Mouse (Mus musculus) neural tube, embryonic 12.5 days (tissue): ENCODE measurements around the gene Htra3. TPM values are rescaled to one million over a fixed set of nuclear protein-coding genes. Genes with fewer than 3 reads are reported as not detected.
A peak's percentile ranks its signal among the peaks of the same experiment; 100 is the strongest.

Experiments used
- ATAC-seq: fragments of 200-750 bp; cut with Nextera tagmentation; 2 replicates; pipeline ENCODE4 v1.8.0; 2017; ENCODE audit warnings: low read depth, mild to moderate bottlenecking, moderate TSS enrichment, moderate library complexity; ENCODE audit not compliant: low FRiP score
- H3K27ac ChIP-seq: fragments of 300-500 bp; sonication (generic); 2 replicates; pipeline ENCODE4 v1.5.1; 2016
- H3K27me3 ChIP-seq: fragments of 300-500 bp; sonication (generic); replicated peaks from 2 replicates; pipeline ENCODE4 v1.6.1; 2016; ENCODE audit warnings: mild to moderate bottlenecking
- H3K36me3 ChIP-seq: fragments of 300-500 bp; sonication (generic); 2 replicates; pipeline ENCODE4 v1.6.1; 2016; ENCODE audit warnings: mild to moderate bottlenecking
- H3K4me1 ChIP-seq: fragments of 300-500 bp; sonication (generic); 2 replicates; pipeline ENCODE4 v1.6.1; 2016
- H3K4me2 ChIP-seq: fragments of 300-500 bp; sonication (generic); replicated peaks from 2 replicates; pipeline ENCODE4 v1.6.1; 2016; ENCODE audit warnings: mild to moderate bottlenecking
- H3K4me3 ChIP-seq: fragments of 300-500 bp; sonication (generic); 2 replicates; pipeline ENCODE4 v1.5.1; 2016
- H3K9ac ChIP-seq: fragments of 300-500 bp; sonication (generic); 2 replicates; pipeline ENCODE4 v1.6.1; 2016; ENCODE audit warnings: mild to moderate bottlenecking
- H3K9me3 ChIP-seq: fragments of 300-500 bp; sonication (generic); 2 replicates; pipeline ENCODE4 v1.6.1; 2016; ENCODE audit warnings: mild to moderate bottlenecking
- WGBS: fragments of 180-500 bp; shearing (Covaris S2); methylation state at CpG from one replicate; pipeline ENCODE4 v1.1.7; 2016; 5-methylcytosine and 5-hydroxymethylcytosine counted together
- polyA plus RNA-seq: library from polyadenylated mRNA; unstranded; fragments of >200 nt; fragmentation: Nextera tagmentation; extraction: Ambion mirVana; gene quantifications from 2 replicates; pipeline ENCODE4 v1.2.1, GENCODE M21; 2016

Gene Htra3
- polyA plus RNA-seq, 1 experiment from 2014 or later, result 9.5 TPM

DNA sequence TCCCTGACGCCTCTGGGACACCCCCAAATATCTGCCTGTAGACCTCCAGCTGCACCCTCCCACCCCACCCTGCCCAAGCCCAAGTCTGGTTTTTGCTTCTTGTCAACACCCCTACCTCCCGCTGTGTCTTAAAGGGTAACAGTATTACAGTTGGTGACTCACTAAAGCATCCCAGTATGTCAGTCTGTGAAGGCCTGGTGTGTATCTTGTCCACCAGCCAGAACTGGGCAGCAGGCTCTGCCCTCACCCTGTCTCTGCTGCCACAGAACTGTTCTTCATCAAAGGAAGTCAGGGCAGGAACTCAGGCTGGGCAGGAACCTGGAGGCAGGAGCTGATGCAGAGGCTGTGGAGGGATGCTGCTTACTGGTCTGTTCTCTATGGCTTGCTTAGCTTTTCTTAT, 53.2 kb downstream of the Htra3 start:
- ATAC-seq, result no peak
- H3K4me3 ChIP-seq, result no peak overlapping the region
- 100% methylated on average over 2 of the region's 2 CpGs for WGBS

GRCm38 (mm10) chr5:35624751-35625239, 54.8 kb downstream of the Htra3 start:
- H3K27me3 ChIP-seq, result no peaks in the 10 kb centered on the region
- no peaks in the 10 kb centered on the region for H3K36me3 ChIP-seq
- 75% methylated on average over 4 of the region's 4 CpGs for WGBS
- H3K4me2 ChIP-seq, result no peak overlapping the region
- H3K9me3 ChIP-seq, result no peaks in the 10 kb centered on the region
- H3K4me1 ChIP-seq, result peaks cover 8% of the 10 kb centered on the region; the same call in 1 of the 2 replicates
- no peak overlapping the region for H3K27ac ChIP-seq
- H3K4me3 ChIP-seq, result no peak overlapping the region
- ATAC-seq, result no peak
- H3K9ac ChIP-seq, result no peak overlapping the region

More for the DNA sequence above, 53.2 kb downstream of the Htra3 start:
- H3K27me3 ChIP-seq, result no peaks in the 10 kb centered on the region
- peaks cover under 1% of the 10 kb centered on the region; the same call in 1 of the 2 replicates for H3K4me1 ChIP-seq
- H3K36me3 ChIP-seq, result no peaks in the 10 kb centered on the region
- H3K9ac ChIP-seq, result no peak overlapping the region
- no peak overlapping the region for H3K27ac ChIP-seq
- H3K4me2 ChIP-seq, result no peak overlapping the region
- no peaks in the 10 kb centered on the region for H3K9me3 ChIP-seq

DNA sequence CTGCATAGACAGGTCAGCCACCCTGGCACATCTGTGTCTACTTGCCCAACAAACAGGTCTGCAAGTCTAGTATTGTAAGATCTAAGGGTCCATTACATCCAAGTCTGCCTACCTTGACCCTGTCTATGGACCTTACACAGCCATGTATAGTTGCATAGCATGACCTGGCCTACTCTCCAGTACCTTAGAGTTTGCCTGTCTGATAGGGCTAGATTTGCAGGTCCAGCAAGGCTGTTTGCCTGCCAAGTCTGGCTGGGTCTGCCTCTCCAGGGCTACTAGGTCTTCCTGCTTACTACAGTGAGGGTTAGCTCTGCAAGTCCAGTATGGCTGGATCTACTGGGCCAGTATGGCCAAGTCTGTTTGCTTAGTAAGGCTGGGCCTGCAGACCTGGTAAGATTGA, 55.8 kb downstream of the Htra3 start:
- no peaks in the 10 kb centered on the region for H3K9me3 ChIP-seq
- ATAC-seq, result no peak
- no peaks in the 10 kb centered on the region for H3K36me3 ChIP-seq
- H3K4me3 ChIP-seq, result no peak overlapping the region
- H3K4me2 ChIP-seq, result no peak overlapping the region
- H3K27ac ChIP-seq, result no peak overlapping the region
- peaks cover 8% of the 10 kb centered on the region; the same call in 1 of the 2 replicates for H3K4me1 ChIP-seq
- no peak overlapping the region for H3K9ac ChIP-seq
- H3K27me3 ChIP-seq, result no peaks in the 10 kb centered on the region

- no peaks in the 10 kb centered on the region for H3K9me3 ChIP-seq
- H3K4me3 ChIP-seq, result no peak overlapping the region
- H3K9ac ChIP-seq, result no peak overlapping the region
- H3K36me3 ChIP-seq, result no peaks in the 10 kb centered on the region
- ATAC-seq, result no peak
- no peak overlapping the region for H3K27ac ChIP-seq
- H3K4me1 ChIP-seq, result peaks cover 8% of the 10 kb centered on the region; the same call in 1 of the 2 replicates
- H3K4me2 ChIP-seq, result no peak overlapping the region
- 42% methylated on average over 4 of the region's 4 CpGs for WGBS
- H3K27me3 ChIP-seq, result no peaks in the 10 kb centered on the region
These were observed 58.5 kb downstream of the Htra3 start for GRCm38 (mm10) chr5:35621114-35621513.

DNA sequence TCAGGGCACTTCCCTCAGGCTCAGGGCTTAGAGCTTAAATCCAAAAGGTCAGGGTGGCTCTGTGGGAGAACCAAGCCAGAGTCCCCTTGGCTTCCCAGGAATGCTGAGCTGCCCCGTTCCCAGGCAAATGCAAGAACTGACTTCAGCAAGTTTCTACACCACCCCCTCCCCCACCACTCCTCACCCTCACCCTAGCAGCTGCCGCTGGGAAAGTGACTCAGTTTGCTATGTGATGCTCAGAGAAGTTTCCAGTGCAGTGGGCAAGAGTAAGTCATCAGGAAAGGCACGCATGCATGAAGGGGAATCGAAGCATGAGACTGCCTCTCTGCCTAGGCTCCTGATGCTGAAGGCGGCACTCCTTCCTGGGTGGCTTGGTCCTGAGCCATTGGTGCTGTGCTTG, 62.6 kb downstream of the Htra3 start:
- Histone ChIP-seq H3K27me3 (no peaks in the 10 kb centered on the region), H3K9ac (no peak overlapping the region), H3K4me3 (no peak overlapping the region), H3K36me3 (no peaks in the 10 kb centered on the region), H3K9me3 (no peaks in the 10 kb centered on the region), H3K27ac (no peak overlapping the region), H3K4me1 (peaks cover 8% of the 10 kb centered on the region; the same call in 1 of the 2 replicates), H3K4me2 (no peak overlapping the region)
- 59% methylated on average over 5 of the region's 5 CpGs for WGBS
- ATAC-seq, result no peak

DNA sequence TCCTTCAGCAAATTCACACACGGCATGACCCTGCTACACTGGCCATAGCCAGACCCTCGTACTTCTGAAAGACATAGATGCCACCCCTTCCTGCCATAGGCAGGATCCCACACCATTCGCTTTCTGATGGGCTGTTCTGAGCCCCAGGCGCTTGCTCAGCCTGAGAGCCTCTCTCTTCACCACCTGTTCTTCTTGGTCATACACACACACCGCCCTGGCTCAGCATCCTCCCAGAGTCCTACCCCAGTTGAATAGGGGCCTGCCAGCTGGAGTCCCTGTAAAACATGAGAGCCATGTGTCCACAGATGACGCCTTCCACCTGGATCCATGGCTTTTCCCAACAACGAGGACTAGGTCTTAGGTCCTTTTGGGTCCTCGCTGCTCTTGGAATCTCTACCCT, 66.9 kb downstream of the Htra3 start:
- Histone ChIP-seq H3K4me1 (peaks cover 19% of the 10 kb centered on the region), H3K36me3 (no peaks in the 10 kb centered on the region), H3K9ac (no peak overlapping the region), H3K27ac (no peak overlapping the region), H3K9me3 (no peaks in the 10 kb centered on the region), H3K4me2 (no peak overlapping the region), H3K27me3 (no peaks in the 10 kb centered on the region), H3K4me3 (no peak overlapping the region)
- ATAC-seq, result no peak
- WGBS, result 89% methylated on average over 8 of the region's 8 CpGs

GRCm38 (mm10) chr5:35611900-35612299, 67.7 kb downstream of the Htra3 start:
- no peaks in the 10 kb centered on the region for H3K9me3 ChIP-seq
- H3K4me1 ChIP-seq, result peaks cover 19% of the 10 kb centered on the region
- no peaks in the 10 kb centered on the region for H3K36me3 ChIP-seq
- H3K27ac ChIP-seq, result no peak overlapping the region
- ATAC-seq, result no peak
- H3K4me3 ChIP-seq, result no peak overlapping the region
- WGBS, result 82% methylated on average over 11 of the region's 11 CpGs
- no peaks in the 10 kb centered on the region for H3K27me3 ChIP-seq
- H3K4me2 ChIP-seq, result no peak overlapping the region
- no peak overlapping the region for H3K9ac ChIP-seq

DNA sequence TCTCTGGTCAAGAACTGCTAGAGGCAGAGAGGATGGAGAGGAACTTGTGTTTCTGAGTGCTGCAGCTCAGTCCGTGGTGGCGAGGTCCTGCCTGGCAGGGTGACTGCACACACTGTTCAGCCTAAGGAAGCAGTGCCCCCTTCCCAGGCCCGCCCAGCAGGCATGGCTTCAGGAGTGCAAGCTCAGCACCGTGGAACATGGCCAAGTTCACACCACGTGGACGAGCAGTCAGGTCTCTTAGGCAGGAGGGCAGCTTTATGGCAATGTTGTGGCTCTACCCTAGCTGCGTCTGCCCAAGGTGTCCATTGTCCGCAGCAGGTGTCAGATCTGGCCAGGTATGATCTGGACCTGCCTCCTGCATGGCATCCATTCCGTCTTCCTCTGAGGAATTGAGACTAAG, 68.4 kb downstream of the Htra3 start:
- no peak for ATAC-seq
- Histone ChIP-seq H3K4me2 (no peak overlapping the region), H3K4me3 (no peak overlapping the region), H3K27ac (no peak overlapping the region), H3K4me1 (peaks cover 19% of the 10 kb centered on the region), H3K9me3 (no peaks in the 10 kb centered on the region), H3K27me3 (no peaks in the 10 kb centered on the region), H3K36me3 (no peaks in the 10 kb centered on the region), H3K9ac (no peak overlapping the region)
- WGBS, result 90% methylated on average over 9 of the region's 9 CpGs

DNA sequence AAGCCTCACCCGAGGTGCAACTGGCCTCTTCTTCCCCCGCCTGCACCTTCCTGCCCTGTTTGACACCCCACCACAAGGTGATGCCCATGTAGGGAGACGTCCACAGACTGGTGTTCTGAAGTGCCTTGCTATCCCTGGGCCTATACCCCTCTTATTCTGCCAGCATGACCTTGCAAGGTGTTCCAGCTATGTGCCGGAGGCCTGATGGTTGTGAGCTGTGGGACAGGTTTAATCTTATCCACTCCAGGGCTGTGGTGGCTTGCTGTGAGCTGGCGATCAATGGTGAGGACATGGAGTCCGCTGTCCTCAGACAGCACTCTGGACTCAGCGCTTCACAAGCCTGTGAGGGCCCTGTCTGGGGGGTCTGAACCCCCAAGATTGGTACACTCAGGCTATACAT, 69.2 kb downstream of the Htra3 start:
- Histone ChIP-seq H3K27me3 (no peaks in the 10 kb centered on the region), H3K4me1 (peaks cover 19% of the 10 kb centered on the region), H3K9ac (no peak overlapping the region), H3K36me3 (no peaks in the 10 kb centered on the region), H3K4me3 (no peak overlapping the region), H3K9me3 (no peaks in the 10 kb centered on the region), H3K4me2 (no peak overlapping the region), H3K27ac (no peak overlapping the region)
- WGBS, result 91% methylated on average over 7 of the region's 7 CpGs
- ATAC-seq, result no peak

- H3K4me1 ChIP-seq, result peaks cover 19% of the 10 kb centered on the region
- no peaks in the 10 kb centered on the region for H3K9me3 ChIP-seq
- H3K27me3 ChIP-seq, result no peaks in the 10 kb centered on the region
- ATAC-seq, result no peak
- H3K27ac ChIP-seq, result no peak overlapping the region
- H3K4me3 ChIP-seq, result no peak overlapping the region
- 0 out of 2 replicates have a peak overlapping the region, but pooled peaks have one; percentile 30 for H3K4me2 ChIP-seq
- 68% methylated on average over 2 of the region's 2 CpGs for WGBS
- H3K9ac ChIP-seq, result no peak overlapping the region
- H3K36me3 ChIP-seq, result no peaks in the 10 kb centered on the region
These were observed 69.6 kb downstream of the Htra3 start for GRCm38 (mm10) chr5:35609971-35610370.

DNA sequence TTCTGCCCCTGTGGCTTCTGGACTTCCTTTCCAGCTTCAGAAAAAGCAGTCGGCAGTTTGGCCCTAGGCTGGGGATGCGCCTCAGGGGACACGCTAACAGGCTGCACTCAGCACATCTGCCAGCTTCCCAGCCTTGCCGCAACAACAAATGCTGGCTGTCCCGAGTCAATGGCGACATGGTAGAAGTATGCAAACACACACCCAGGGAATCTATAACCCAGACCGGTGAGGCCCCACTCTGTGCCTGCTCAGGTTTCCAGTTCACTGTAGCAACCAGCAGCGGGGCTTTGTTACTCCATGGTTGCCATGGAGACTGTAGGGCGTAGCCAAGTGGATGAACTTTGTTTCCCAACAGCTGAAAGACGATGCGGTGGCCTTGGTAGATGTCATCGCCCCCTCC, 70.2 kb downstream of the Htra3 start:
- Histone ChIP-seq H3K36me3 (no peaks in the 10 kb centered on the region), H3K9me3 (no peaks in the 10 kb centered on the region), H3K4me3 (no peak overlapping the region), H3K27ac (no peak overlapping the region), H3K4me2 (peak overlapping the region; percentile 30), H3K27me3 (no peaks in the 10 kb centered on the region), H3K4me1 (peaks cover 19% of the 10 kb centered on the region), H3K9ac (no peak overlapping the region)
- peak; percentile 69; the same call in 1 of the 2 replicates for ATAC-seq
- 10% methylated on average over 12 of the region's 12 CpGs for WGBS

- H3K27ac ChIP-seq, result no peak overlapping the region
- no peaks in the 10 kb centered on the region for H3K27me3 ChIP-seq
- no peaks in the 10 kb centered on the region for H3K36me3 ChIP-seq
- ATAC-seq, result no peak
- no peak overlapping the region for H3K9ac ChIP-seq
- H3K4me3 ChIP-seq, result no peak overlapping the region
- H3K9me3 ChIP-seq, result no peaks in the 10 kb centered on the region
- no peak overlapping the region for H3K4me2 ChIP-seq
- H3K4me1 ChIP-seq, result peaks cover 19% of the 10 kb centered on the region
- WGBS, result 83% methylated on average over 5 of the region's 5 CpGs
These were observed 71.0 kb downstream of the Htra3 start for GRCm38 (mm10) chr5:35608559-35608958.

DNA sequence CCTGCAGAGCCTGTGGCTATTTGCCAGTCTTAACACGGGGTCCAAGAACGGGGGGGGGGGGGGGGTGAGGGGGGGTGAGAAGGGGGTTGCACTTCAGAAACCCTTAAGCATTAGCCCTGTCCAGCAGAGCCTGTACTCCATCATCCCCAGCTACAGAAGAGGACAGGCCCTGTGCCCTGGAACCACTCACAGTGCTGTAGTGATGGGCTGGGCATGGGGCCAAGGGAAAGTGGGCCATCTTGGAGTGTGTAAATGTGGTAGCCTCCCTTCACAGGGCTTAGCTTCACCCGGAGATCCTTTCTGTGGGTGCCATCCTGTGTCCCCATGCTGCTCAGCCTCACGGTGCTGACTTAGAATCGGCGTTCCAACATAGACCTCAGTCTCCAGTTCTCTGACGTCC, 71.8 kb downstream of the Htra3 start:
- Histone ChIP-seq H3K9ac (no peak overlapping the region), H3K9me3 (no peaks in the 10 kb centered on the region), H3K27me3 (no peaks in the 10 kb centered on the region), H3K4me3 (no peak overlapping the region), H3K4me2 (no peak overlapping the region), H3K27ac (no peak overlapping the region), H3K4me1 (peaks cover 19% of the 10 kb centered on the region), H3K36me3 (peaks cover 4% of the 10 kb centered on the region)
- 75% methylated on average over 7 of the region's 7 CpGs for WGBS
- no peak for ATAC-seq
